Mouse (Mus musculus) ES-Bruce4 (cell line): ENCODE data around the gene Myh8. TPM values are rescaled to one million over a fixed set of nuclear protein-coding genes. Genes with fewer than 3 reads are reported as not detected.
A peak's percentile ranks its signal among the peaks of the same experiment; 100 is the strongest.

Experiments
- H3K27ac ChIP-seq: 2 replicates; pipeline ENCODE4 v1.5.1; 2012; ENCODE audit warnings: low read length, inconsistent platforms; ENCODE audit not compliant: insufficient read depth
- H3K27me3 ChIP-seq: 2 replicates; pipeline ENCODE4 v1.6.1; 2012; ENCODE audit warnings: mild to moderate bottlenecking, low read length, inconsistent platforms; ENCODE audit not compliant: control insufficient read depth, poor library complexity, insufficient read depth, severe bottlenecking
- H3K36me3 ChIP-seq: 2 replicates; pipeline ENCODE4 v1.6.1; 2012; ENCODE audit warnings: inconsistent platforms, mild to moderate bottlenecking, low read length, moderate library complexity; ENCODE audit not compliant: control insufficient read depth, poor library complexity, insufficient read depth, severe bottlenecking
- H3K4me1 ChIP-seq: one replicate; pipeline ENCODE4 v1.8.1; 2011; ENCODE audit warnings: low read length; ENCODE audit not compliant: control insufficient read depth, insufficient read depth
- H3K4me3 ChIP-seq: 2 replicates; pipeline ENCODE4 v1.5.1; 2011; ENCODE audit warnings: low read depth, mild to moderate bottlenecking, low read length
- H3K9ac ChIP-seq: 2 replicates; pipeline ENCODE4 v1.6.1; 2012; ENCODE audit warnings: low read depth, mild to moderate bottlenecking, inconsistent platforms; ENCODE audit not compliant: poor library complexity, severe bottlenecking
- H3K9me3 ChIP-seq: replicated peaks from 2 replicates; pipeline ENCODE4 v1.6.1; 2012; ENCODE audit warnings: mild to moderate bottlenecking, low read length, inconsistent platforms; ENCODE audit not compliant: control insufficient read depth, poor library complexity, insufficient read depth, severe bottlenecking
- CTCF ChIP-seq: IDR thresholded peaks from one replicate; pipeline ENCODE4 v1.8.1; 2011; ENCODE audit warnings: low read depth, low read length
- EP300 ChIP-seq: IDR thresholded peaks from 2 replicates; pipeline ENCODE4 v1.6.1; 2011; ENCODE audit warnings: low read depth, low read length; ENCODE audit not compliant: insufficient read depth
- POLR2A ChIP-seq: IDR thresholded peaks from one replicate; pipeline ENCODE4 v1.8.1; 2011; ENCODE audit warnings: low read length; ENCODE audit not compliant: insufficient read depth
- polyA plus RNA-seq: library from polyadenylated mRNA; stranded (reverse); fragments of >200 nt; gene quantifications from 2 replicates; pipeline ENCODE4 v1.2.4, GENCODE M21; 2011; ENCODE audit warnings: low read depth; ENCODE audit not compliant: missing spikeins, insufficient read depth, insufficient read length

Gene Myh8
- polyA plus RNA-seq, 1 experiment, result not detected

- Histone ChIP-seq H3K27me3 (no peaks in the 10 kb centered on the region), H3K36me3 (no peaks in the 10 kb centered on the region), H3K27ac (no peak overlapping the region), H3K9ac (no peak overlapping the region), H3K9me3 (no peaks in the 10 kb centered on the region; the same call in 1 of the 2 replicates), H3K4me3 (no peak overlapping the region), H3K4me1 (peaks cover 1% of the 10 kb centered on the region)
- TF ChIP-seq EP300, result no peak
Measured at GRCm38 (mm10) chr11:67313733-67314452, 37.0 kb downstream of the Myh8 start.

- Histone ChIP-seq H3K27ac (no peak within 1 kb of the TSS), H3K9ac (no peak within 1 kb of the TSS), H3K4me1 (no peaks in the 10 kb centered on the region), H3K4me3 (no peak within 1 kb of the TSS), H3K36me3 (no peaks in the 10 kb centered on the region), H3K9me3 (no peaks in the 10 kb centered on the region), H3K27me3 (no peaks in the 10 kb centered on the region)
- TF ChIP-seq POLR2A (no peak), CTCF (no peak), EP300 (no peak)
Measured at GRCm38 (mm10) chr11:67321358-67321757, 44.4 kb downstream of the Myh8 start, which contains the start of gene Myh13. Gene Myh13, plus strand, starts transcription at chr11:67321658.

GRCm38 (mm10) chr11:67326536-67326935 is 49.6 kb downstream of the Myh8 start:
- no peaks in the 10 kb centered on the region for H3K27me3 ChIP-seq
- no peak overlapping the region for H3K4me3 ChIP-seq
- no peaks in the 10 kb centered on the region for H3K4me1 ChIP-seq
- H3K9me3 ChIP-seq, result no peaks in the 10 kb centered on the region
- no peak overlapping the region for H3K27ac ChIP-seq
- H3K36me3 ChIP-seq, result no peaks in the 10 kb centered on the region
- TF ChIP-seq CTCF, result no peak
- TF ChIP-seq EP300, result no peak
- TF ChIP-seq POLR2A, result no peak
- H3K9ac ChIP-seq, result no peak overlapping the region

- Histone ChIP-seq H3K27me3 (no peaks in the 10 kb centered on the region), H3K4me3 (no peak overlapping the region), H3K36me3 (no peaks in the 10 kb centered on the region), H3K9me3 (peaks cover 9% of the 10 kb centered on the region), H3K9ac (no peak overlapping the region), H3K27ac (no peak overlapping the region), H3K4me1 (peaks cover 5% of the 10 kb centered on the region)
- TF ChIP-seq CTCF, result no peak
- TF ChIP-seq POLR2A, result no peak
Measured at GRCm38 (mm10) chr11:67344556-67344955, 67.6 kb downstream of the Myh8 start.

DNA sequence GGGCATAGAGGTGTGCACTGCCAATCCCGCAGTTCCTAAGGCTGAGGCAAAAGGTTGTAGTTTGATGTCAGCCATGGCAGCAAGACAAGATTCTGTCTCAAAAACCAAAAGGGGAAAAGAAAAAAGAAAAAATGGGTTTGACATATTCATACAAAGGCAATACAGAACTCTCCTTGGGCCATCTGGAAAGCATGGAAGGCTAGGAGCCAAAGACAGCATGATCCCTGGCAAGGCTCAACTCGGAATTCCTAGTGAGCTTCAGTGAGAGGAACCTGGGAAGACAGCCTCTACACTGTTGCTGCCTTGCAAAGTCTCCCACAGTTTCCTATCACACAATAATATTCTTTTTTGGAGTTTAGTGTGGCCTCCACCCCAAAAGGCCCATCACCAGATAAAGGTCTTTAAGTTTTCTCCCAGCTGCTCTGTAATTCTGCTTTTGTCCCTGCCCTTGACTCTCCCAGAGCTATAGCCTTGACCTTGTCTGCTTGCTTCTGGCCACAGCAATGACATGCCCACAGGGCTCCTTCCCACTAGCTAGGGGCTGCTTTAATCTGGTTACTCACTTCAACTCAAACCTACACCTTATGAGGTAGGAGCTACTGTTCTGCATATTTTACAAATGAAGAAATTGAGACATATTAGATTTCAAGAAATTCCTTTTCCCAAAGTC is 68.4 kb downstream of the Myh8 start:
- no peak overlapping the region for H3K9ac ChIP-seq
- peaks cover 5% of the 10 kb centered on the region for H3K4me1 ChIP-seq
- TF ChIP-seq CTCF (no peak), EP300 (peak; percentile 73; the same call in 1 of the 2 replicates)
- H3K9me3 ChIP-seq, result peaks cover 4% of the 10 kb centered on the region
- peak overlapping the region; percentile 70 for H3K27ac ChIP-seq
- no peaks in the 10 kb centered on the region for H3K36me3 ChIP-seq
- H3K4me3 ChIP-seq, result no peak overlapping the region
- H3K27me3 ChIP-seq, result no peaks in the 10 kb centered on the region

DNA sequence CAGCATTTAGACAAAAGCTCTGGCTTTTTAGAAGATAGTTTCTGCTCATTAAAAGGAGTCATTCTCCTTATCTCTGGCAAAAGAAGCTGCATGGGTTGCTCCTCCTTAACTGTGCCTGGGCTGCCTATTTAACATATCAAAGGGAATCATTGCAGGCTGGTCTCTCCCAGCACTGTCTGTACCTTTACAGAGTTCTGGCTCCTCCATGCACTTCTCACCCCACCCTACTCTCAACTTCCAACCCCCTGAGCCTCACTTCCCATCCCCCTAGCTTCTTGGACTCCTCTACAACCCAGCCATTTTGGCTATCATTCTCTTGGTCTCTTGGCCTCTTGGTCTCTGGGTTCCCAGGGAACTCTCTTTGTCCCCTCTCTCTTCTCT is 68.9 kb downstream of the Myh8 start:
- H3K4me3 ChIP-seq, result no peak overlapping the region
- no peak overlapping the region for H3K9ac ChIP-seq
- H3K27me3 ChIP-seq, result no peaks in the 10 kb centered on the region
- peak; percentile 63; the same call in 1 of the 2 replicates for TF ChIP-seq EP300
- TF ChIP-seq POLR2A, result no peak
- no peak for TF ChIP-seq CTCF
- no peaks in the 10 kb centered on the region for H3K9me3 ChIP-seq
- H3K36me3 ChIP-seq, result no peaks in the 10 kb centered on the region
- peaks cover 5% of the 10 kb centered on the region for H3K4me1 ChIP-seq
- peak overlapping the region; percentile 78 for H3K27ac ChIP-seq
